Mouse (Mus musculus) embryo, embryonic 11 days (tissue): Measurements from ENCODE around the gene Acp2.
"Not testable (repeated sequence)": the region's sequence is repeated elsewhere in the genome, so short reads cannot be mapped to it uniquely, and the experiment has no call there.

Source experiments
- DNase-seq: peaks from one replicate; pipeline ENCODE4 v3.0.0-alpha.2; 2015

The Acp2 gene

DNA sequence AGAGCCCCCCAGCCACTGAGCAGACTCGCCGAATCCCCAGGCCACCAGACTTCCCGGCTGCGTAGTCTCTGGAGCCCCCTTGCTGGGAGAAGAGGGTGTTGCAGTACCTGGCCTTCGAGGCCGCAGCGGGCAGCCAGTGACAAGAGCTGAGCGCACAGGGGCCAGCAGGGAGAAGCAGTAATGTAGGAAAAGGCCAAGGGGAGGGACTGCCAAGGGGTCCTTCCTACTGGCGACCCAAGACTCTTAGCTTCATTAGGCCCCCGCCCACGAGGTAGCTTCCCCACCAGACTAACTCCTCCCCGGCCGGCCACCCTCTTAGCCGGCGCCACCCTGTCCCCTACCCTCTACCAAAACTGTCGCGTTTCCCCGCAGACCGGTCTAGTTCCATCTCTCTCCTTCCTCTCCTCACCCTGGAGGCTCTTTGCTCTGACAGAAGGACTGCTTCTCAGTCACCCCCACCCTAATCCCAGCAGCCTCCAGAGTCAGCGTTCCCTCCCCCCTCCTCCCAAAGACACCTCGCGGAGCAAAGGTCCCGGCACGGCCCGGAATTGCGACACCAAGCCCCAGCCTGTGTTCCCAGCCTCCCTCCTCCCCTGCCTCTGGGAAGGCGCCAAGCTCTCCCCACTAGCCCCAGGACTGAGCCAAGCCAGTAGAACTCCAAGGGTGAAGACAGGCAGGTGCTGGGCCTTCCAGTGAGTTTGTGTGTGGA, 7.9 kb upstream of the Acp2 start:
- peak; percentile 88 for DNase-seq

GRCm38 (mm10) chr2:91196577-91197001, 6.1 kb upstream of the Acp2 start:
- no peak for DNase-seq

- DNase-seq, result no peak
These were observed 3.8 kb upstream of the Acp2 start for GRCm38 (mm10) chr2:91198888-91199287.

- no peak for DNase-seq
These were observed 429 bp downstream of the Acp2 start for GRCm38 (mm10) chr2:91202972-91203656.

GRCm38 (mm10) chr2:91206254-91206775, 3.6 kb downstream of the Acp2 start:
- no peak for DNase-seq

GRCm38 (mm10) chr2:91213311-91213710, 10.6 kb downstream of the Acp2 start:
- no peak for DNase-seq

GRCm38 (mm10) chr2:91217032-91217431, 14.3 kb downstream of the Acp2 start:
- DNase-seq, result no peak

DNA sequence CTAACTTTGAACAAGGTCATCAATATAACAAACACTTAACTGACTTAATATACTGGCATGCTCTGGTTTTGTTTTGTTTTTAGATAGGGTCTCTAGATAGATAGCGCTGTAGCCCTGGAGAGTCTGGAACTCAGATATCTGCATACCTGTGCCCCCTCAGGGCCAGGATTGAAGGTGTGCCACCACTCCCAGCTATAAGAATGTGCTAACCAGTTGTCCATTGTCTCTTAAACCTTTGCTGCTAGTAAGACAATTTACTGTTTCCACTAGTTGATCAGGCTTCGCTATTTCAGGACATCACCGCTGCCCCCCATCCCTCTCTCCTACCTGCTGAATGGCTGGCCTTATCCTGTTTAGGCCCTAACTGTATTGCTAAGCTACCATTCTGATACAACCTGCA, 17.8 kb downstream of the Acp2 start:
- no peak for DNase-seq

- DNase-seq, result no peak
These were observed 20.9 kb downstream of the Acp2 start for GRCm38 (mm10) chr2:91223614-91224013.

DNA sequence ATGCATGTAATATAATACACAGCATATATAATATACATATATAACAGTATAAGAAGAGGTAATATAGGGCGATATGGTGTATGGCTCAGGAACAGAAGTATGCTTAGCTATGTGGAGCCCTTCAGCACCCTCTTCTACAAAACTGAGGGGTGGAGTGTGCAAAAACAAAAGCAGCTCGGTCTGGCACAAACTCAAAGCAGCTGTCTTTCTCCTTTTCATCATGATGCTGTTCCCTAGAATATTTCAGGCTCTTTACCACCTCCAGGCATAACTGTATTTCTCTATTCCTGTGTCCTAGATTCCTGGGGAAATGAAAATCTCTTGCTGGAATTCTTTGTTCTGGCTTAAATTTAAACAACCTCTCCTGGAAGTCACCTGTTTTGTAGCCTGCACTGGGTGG, 27.1 kb downstream of the Acp2 start:
- DNase-seq, result no peak

DNA sequence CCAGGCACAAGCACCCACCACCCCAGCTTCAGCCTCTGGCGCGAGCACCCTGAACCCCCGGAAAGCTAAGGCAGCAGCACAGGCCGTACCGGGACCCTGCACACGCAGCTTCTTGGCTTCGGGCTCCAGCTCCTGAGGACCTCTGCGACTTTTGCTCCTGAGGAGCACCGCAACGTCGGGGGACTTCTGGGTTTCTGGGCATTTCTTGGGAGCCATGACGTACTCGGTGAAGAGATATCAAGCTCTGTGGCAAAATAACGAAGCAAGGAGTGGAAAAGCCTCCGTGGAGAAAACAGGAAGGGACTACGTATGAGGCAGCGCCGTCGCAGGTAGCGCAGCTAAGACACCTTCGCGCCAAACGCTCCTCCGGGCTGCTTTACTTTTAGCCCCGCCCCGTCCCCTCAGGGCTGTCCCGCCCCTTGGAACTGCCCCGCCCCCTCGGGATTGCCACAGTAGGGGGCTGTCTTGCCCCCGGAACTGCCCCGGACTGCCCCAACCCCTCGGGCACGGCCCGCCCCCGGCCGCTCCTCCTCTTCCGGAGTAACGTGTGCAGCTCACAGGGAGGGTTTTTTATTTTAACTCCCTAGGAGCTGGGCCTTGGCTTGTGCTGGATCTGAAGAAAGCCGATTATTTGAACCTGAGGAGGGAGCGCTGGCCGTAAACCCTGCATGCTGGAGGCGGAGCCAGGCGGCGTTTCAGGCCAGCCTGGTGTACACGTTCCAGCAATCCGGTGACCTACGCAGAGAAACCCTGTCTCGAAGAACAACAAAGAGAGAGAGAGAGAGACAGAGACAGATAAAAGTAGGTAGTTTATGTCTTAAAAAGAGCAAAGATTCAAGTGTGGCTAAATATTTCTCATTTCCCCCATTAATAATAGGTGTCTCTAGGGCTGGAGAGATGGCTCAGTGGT, 34.2 kb downstream of the Acp2 start, which contains the start of gene Ddb2:
Gene Ddb2 (minus strand): TSS at position 382 of the 910 bp plus-strand sequence.
- peak; percentile 97 for DNase-seq

DNA sequence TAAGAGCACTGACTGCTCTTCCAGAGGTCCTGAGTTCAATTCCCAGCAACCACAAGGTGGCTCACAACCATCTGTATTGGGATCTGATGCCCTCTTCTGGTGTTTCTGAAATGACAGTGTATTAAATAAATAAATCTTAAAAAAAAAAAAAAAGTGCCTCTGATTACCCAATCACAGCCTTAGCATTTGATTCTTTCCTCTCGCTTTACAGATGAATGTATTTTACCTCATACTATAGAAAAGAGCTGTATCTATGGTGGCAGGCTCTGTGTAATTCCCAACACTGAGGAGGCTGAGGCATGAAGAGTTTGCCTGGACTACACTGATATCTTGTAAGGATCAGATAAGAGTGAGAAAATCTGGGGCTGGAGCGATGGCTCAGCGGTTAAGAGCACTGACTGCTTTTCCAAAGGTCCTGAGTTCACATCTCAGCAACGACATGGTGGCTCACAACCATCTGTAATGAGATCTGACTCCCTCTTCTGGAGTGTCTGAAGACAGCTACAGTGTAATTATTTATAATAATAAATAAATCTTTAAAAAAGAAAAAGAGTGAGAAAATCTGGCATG, 34.9 kb downstream of the Acp2 start:
- DNase-seq, result not testable (repeated sequence)

DNA sequence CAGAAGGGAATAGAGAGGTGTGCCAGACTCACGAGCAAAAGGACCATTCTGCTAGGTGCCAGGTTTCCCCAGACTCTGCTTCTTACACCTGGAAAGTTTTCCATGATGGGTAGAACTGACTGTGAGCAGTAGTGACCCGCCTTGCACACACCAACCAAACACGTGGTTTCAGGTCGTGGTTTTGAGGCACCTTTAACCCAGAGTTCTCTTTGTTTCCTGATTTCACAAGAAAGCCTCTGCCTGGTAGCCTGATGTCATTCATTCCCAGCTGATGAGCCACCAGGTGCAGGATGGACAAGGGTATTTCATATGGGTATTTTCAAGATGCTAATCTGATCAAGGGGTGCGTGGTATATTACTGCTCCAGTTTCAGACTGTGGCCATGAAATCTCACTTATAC, 39.9 kb downstream of the Acp2 start:
- no peak for DNase-seq

DNA sequence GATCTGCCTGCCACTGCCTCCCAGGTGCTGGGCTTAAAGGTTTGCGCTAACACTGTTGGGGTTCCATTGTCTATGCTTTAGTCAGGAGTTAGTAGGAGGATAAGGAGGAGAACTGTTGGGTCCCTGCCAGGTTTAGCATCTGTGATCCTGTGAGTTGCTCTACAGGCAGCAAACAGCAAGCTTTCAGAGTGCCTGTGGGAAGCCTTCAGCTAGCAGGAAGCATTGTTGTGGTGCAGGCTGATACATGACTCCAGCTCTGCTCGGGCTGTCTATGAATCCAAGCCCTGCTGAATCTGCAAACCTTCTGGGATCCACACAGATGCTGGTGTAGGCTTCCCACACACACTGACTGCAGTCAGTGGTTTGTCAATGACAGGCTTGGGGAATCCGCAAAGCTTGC, 40.7 kb downstream of the Acp2 start:
- no peak for DNase-seq

DNA sequence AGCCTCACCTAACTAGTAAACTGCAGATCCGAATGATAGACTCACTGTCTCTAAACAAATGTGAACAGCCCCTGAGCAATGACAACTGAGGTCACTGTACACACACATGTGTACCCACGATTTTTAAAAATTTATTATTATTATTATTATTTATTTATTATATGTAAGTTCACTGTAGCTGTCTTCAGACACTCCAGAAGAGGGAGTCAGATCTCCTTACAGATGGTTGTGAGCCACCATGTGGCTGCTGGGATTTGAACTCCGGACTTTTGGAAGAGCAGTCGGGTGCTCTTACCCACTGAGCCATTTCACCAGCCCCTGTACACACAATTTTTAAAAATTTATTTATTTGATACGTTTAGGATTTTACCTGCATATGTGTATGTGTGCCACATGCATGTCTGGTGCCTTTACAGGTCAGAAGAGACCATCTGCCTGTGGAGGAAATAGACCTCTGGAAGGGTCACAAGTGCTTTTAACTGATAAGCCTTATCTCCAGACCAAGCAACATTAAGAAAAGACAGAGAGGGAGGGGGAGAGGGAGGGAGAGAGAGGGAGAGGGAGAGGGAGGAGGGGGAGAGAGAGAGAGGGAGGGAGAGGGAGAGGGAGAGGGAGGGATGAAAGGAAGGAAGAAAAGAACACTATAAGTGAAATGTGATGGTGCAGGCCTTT, 42.0 kb downstream of the Acp2 start:
- no peak for DNase-seq

DNA sequence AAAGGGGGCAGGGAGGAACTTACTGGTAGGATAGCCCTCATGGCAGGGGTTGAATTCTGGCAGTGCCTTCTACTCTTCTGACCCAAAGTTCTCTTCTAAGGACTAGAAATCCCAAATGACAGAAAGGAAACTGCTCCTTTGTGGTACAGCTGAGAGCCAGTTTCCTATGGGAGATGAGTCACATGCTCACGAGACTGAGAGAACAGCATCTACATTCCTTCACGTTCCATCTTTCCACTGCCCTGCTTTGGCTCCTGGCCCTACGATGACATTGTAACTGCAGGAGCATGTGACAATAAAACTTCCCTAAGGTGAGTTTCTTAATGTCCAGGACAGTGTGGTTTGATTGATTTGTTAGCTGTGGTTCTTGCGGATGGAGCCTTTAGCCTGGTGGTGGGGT, 45.7 kb downstream of the Acp2 start:
- no peak for DNase-seq

DNA sequence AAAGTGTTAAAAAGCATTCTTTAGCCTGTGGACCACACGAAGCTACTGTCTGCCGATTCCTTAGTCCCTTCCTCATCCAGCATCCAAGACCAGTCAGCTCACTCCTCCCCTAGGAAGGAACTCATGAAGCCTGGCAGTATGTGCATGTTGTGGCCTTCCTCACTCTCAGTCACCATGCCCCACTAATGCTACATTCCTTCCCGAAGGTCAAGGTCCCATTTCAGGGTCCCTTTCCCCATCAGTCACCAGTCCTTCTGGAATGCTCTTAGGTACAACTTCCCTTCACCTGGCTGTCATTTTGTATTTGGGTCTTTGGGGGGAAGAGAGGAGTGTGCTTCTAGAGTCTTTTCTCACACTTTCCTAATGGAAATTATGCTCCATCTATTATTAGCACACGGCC, 49.3 kb downstream of the Acp2 start:
- no peak for DNase-seq

- DNase-seq, result no peak
These were observed 49.8 kb downstream of the Acp2 start for GRCm38 (mm10) chr2:91252512-91252911.

DNA sequence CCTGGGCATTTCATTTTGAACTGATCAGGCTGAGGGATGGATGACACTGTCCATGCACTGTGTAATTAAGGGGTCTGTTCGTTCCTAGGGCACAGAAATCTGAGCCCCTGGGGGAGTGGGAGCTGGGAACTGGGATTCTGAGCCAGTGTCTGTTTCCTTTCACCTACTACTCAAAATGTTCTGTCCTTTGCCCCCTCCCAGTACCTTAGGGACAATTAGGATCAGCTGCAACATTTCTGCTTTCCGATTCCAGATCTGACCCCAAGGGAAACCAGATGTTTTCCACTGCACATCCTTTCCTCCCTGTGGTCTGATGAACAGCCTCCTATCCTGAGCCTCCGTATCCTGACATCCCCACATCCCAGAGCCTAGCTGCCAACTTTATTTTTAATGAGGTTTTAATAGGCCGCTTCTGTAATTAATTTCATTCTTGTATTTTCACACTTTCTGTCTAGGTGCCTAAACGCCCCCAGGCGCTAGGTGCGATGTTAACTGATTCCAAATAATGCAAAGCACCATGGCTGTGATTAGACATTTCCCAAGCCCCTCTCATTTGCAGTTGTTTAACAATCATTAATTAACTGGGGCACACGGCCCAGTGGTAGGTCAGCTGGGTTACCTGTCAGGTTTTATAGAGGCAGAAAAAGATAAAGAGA, 52.2 kb downstream of the Acp2 start:
- DNase-seq, result peak; percentile 28

DNA sequence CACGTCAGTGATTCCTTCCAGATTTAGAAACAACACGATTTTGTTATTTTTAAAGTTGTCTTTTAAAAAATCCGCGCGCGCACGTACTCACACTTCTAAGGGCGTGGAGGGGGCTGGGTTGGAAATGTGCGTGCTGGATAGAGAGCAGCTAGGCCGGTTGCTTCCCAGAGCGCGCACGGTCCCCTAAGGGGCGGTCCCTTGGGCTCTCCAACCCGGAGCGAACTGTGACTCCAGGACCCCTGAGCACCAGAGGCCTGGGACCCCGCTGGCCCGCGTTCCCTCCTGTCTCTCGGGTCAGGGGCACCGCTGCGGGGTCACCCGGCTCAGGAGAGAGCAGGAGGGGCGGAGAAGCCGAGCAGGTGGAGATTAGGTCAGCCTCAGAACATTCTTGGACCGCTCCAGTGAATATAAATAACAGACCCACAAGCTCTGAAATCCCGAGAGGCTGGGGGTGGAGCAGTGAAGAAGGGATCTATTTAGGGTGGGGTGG, 53.0 kb downstream of the Acp2 start, which contains the start of gene Pacsin3:
Gene Pacsin3 (plus strand): TSS at position 294 of the 490 bp plus-strand sequence.
- DNase-seq, result peak; percentile 68
